ENCODE assay signal across 21 mouse cellular contexts in genomic region chr19:57248781-57249180, GRCm38 (mm10).
A peak's percentile ranks its signal among the peaks of the same experiment; 100 is the strongest.
DNase-seq lines count a peak whose midpoint lies in the region; TF ChIP-seq lines count a peak whose summit lies in the region.
"Had no signal": no experiment of that assay in that cellular context is flagged by ENCODE, and none has a peak within 500 bp of the region (broad histone marks: within the 10 kb centered on the region; RNA-seq: fewer than 3 reads in every experiment).

No protein-coding gene starts in this region.

- peak; percentile 49 for DNase-seq in cerebellum, adult 9-11 months
- DNase-seq in cerebellum, adult 18-20 months, result no peak
- peak; percentile 62 for DNase-seq in lung, postnatal 10 days
- DNase-seq in lung, adult 2 months, result no peak
- DNase-seq in lung, postnatal 25 days (ENCODE audit: low spot score), result peak; percentile 32
- DNase-seq in lung, postnatal 4 days, result peak; percentile 57 to 58
- DNase-seq in embryo, embryonic 11 days, result no peak
- DNase-seq: adrenal gland, postnatal 10 days; adrenal gland, postnatal 36 days; cerebellum, adult 8-10 months; cerebellum, postnatal 25 days; gastrocnemius, postnatal 25 days had no signal

- TF ChIP-seq POLR2A in lung, adult 2 months (IDR thresholded peaks at IDR 0.05; ENCODE audit: borderline replicate concordance, extremely low read depth, low read depth, low read length), result no peak

- no peak overlapping the region for H3K4me3 ChIP-seq in lung, adult 2 months (replicated peaks; ENCODE audit: extremely low read depth, low read depth, low read length)
- H3K4me3 ChIP-seq: embryonic facial prominence, embryonic 10.5 days; embryonic facial prominence, embryonic 13.5 days; erythroblast, embryonic 14.5 days; forebrain, embryonic 12.5 days; forebrain, embryonic 15.5 days; heart, adult 2 months; heart, embryonic 10.5 days; hindbrain, embryonic 12.5 days; hindbrain, embryonic 15.5 days had no signal

- no peaks in the 10 kb centered on the region; the same call in 1 of the 2 replicates for H3K4me1 ChIP-seq in lung, adult 2 months (ENCODE audit: control insufficient read depth, insufficient read depth, low read length)
- H3K4me1 ChIP-seq: forebrain, embryonic 12.5 days had no signal

- TF ChIP-seq CTCF in lung, adult 2 months (IDR thresholded peaks at IDR 0.05; ENCODE audit: insufficient read depth, low read length), result no peak

- 43% methylated on average over 5 of the region's 5 CpGs for WGBS in lung, adult 2 months

Comparison
In these comparisons a context has a peak if more than half of its experiments do, and no peak if none do; other contexts are left out.
1. DNase-seq: peak in cerebellum, adult 9-11 months (single experiment), lung, postnatal 10 days (single experiment), lung, postnatal 25 days (single experiment) and lung, postnatal 4 days (2 of 2); none in cerebellum, adult 18-20 months (0 of 2), lung, adult 2 months (single experiment) and embryo, embryonic 11 days (single experiment).